Mouse (Mus musculus): ENCODE measurements around the gene Sema4d. TPM values are rescaled to one million over a fixed set of nuclear protein-coding genes. Genes with fewer than 3 reads are reported as not detected.

Gene Sema4d
- polyA plus RNA-seq, 1 experiment from 2014 or later = 9.7 TPM

DNA sequence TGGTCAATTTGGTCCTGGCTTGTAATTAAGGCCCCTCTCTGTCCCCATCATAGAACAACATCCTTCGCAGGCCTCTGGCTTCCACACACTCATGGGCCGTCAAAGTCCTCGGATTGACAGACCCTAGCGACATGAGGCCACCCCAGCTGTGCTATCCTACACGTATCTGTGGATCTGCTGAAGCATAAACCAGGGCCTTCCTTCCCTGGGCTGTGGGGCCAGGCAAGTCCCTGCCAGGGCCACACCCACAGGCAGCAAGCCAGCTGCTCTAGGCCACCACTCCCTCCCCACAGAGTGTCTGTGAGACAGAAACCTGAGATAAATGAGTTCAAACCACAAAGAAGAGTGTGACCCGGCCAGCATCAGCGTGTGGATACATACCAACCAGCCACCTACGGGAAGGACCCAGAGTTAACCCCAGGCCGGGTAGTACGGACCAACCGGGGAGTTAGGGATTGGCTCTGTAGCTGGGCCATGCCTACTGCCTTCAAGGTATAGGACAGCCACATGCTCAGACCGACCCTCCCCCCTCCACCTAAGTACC, 45.5 kb downstream of the Sema4d start:
- WGBS = 60% methylated on average over 12 of the region's 12 CpGs
- ATAC-seq (replicated peaks; ENCODE audit: low FRiP score, low TSS enrichment, low read depth) = no peak; the same call in 1 of the 2 replicates
- no peak overlapping the region for H3K27ac ChIP-seq (ENCODE audit: low read depth)

DNA sequence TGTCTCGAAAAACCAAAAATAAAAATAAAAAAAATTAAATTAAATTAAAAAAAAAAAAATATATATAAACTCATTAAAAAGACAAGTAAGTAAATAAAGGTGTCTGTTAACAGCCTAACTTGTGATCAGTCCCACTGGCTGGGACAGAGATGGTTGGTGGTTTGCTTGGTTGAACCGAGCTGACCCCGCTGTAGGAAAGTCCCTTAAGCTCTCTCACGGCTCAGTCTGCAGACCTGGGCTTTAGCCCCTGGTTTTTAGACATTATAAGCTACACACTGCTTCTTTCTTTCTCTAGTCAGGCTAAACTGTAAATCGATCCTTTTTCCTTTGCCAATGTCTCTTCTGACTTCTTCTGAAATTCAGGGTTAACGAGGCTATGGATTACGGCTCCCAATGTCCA, 46.5 kb downstream of the Sema4d start:
- H3K27me3 ChIP-seq (replicated peaks; ENCODE audit: control insufficient read depth, insufficient read depth, low read length) = no peaks in the 10 kb centered on the region
- H3K36me3 ChIP-seq (ENCODE audit: control insufficient read depth, insufficient read depth, low read length) = no peaks in the 10 kb centered on the region
- H3K9ac ChIP-seq (ENCODE audit: low read length) = no peak overlapping the region
- no peak for ATAC-seq (replicated peaks; ENCODE audit: low FRiP score, low TSS enrichment, low read depth)
- no peak overlapping the region for H3K27ac ChIP-seq (ENCODE audit: low read depth)
- H3K4me1 ChIP-seq (replicated peaks; ENCODE audit: control insufficient read depth, insufficient read depth, low read length) = peaks cover 7% of the 10 kb centered on the region; the same call in 1 of the 2 replicates
- no peak for DNase-seq (ENCODE audit: low spot score)
- H3K9me3 ChIP-seq (ENCODE audit: control insufficient read depth, low read length) = no peaks in the 10 kb centered on the region
- H3K4me2 ChIP-seq (ENCODE audit: low read length) = no peak overlapping the region
- WGBS = 89% methylated on average over 7 of the region's 7 CpGs
- H3K4me3 ChIP-seq (ENCODE audit: low read depth, low read length) = no peak overlapping the region

More for the DNA sequence above, 45.5 kb downstream of the Sema4d start:
- H3K36me3 ChIP-seq (ENCODE audit: control insufficient read depth, insufficient read depth, low read length) = no peaks in the 10 kb centered on the region
- peaks cover 7% of the 10 kb centered on the region for H3K4me1 ChIP-seq (replicated peaks; ENCODE audit: control insufficient read depth, insufficient read depth, low read length)
- no peak overlapping the region for H3K4me3 ChIP-seq (ENCODE audit: low read depth, low read length)
- no peak for DNase-seq (ENCODE audit: low spot score)
- H3K27me3 ChIP-seq (replicated peaks; ENCODE audit: control insufficient read depth, insufficient read depth, low read length) = no peaks in the 10 kb centered on the region
- H3K9ac ChIP-seq (ENCODE audit: low read length) = no peak overlapping the region
- H3K9me3 ChIP-seq (ENCODE audit: control insufficient read depth, low read length) = no peaks in the 10 kb centered on the region
- no peak overlapping the region for H3K4me2 ChIP-seq (ENCODE audit: low read length)

DNA sequence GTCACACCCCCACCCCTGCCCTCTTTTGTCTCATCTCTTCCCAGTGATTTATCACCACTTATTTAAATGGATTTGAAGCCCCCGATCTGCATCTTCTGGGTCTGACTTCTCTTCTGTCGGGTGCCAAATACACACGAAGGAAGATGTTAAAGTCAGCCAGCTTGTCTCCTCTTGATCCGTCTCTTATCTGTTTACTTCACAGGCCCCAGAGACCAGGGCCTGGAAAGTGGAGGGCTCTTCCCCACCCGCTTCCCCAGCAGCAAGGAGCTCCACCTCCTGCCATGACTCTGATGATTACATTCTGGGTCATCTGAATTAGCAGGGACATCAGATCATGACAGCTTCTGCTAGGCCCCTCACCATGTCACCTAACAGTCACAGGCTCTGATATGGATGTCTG, 47.7 kb downstream of the Sema4d start:
- ATAC-seq (replicated peaks; ENCODE audit: low FRiP score, low TSS enrichment, low read depth) (no peak), DNase-seq (ENCODE audit: low spot score) (no peak)
- no peaks in the 10 kb centered on the region for H3K9me3 ChIP-seq (ENCODE audit: control insufficient read depth, low read length)
- no peaks in the 10 kb centered on the region for H3K36me3 ChIP-seq (ENCODE audit: control insufficient read depth, insufficient read depth, low read length)
- 22% methylated on average over 5 of the region's 5 CpGs for WGBS
- H3K27ac ChIP-seq (ENCODE audit: low read depth) = no peak overlapping the region
- H3K4me1 ChIP-seq (replicated peaks; ENCODE audit: control insufficient read depth, insufficient read depth, low read length) = peaks cover 7% of the 10 kb centered on the region; the same call in 1 of the 2 replicates
- no peaks in the 10 kb centered on the region for H3K27me3 ChIP-seq (replicated peaks; ENCODE audit: control insufficient read depth, insufficient read depth, low read length)
- H3K4me3 ChIP-seq (ENCODE audit: low read depth, low read length) = no peak overlapping the region
- no peak overlapping the region for H3K4me2 ChIP-seq (ENCODE audit: low read length)
- H3K9ac ChIP-seq (ENCODE audit: low read length) = no peak overlapping the region

DNA sequence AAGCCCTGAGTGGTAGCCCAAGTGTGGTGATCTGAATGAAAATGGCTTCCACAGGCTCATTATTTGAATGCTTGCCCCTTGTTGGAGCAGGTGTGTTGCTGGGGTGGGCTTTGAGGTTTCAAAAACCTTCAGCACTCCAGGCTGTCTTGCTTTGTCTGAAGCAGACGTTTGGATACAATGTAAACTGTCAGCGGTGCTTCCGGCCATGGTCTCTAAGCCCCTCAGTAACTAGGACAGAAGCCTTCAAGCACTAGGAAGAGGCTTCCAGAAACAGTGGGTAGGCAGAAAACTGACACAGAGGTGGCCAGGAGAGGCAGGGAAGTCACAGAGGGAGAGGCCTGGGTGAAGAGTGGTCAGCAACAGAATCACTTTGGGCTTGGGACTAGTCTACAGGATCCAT, 49.7 kb downstream of the Sema4d start:
- no peak overlapping the region for H3K4me3 ChIP-seq (ENCODE audit: low read depth, low read length)
- no peak overlapping the region for H3K4me2 ChIP-seq (ENCODE audit: low read length)
- H3K27me3 ChIP-seq (replicated peaks; ENCODE audit: control insufficient read depth, insufficient read depth, low read length) = no peaks in the 10 kb centered on the region
- DNase-seq (ENCODE audit: low spot score) = no peak
- H3K9me3 ChIP-seq (ENCODE audit: control insufficient read depth, low read length) = no peaks in the 10 kb centered on the region
- WGBS = 60% methylated on average over 3 of the region's 3 CpGs
- no peak overlapping the region for H3K9ac ChIP-seq (ENCODE audit: low read length)
- no peak for ATAC-seq (replicated peaks; ENCODE audit: low FRiP score, low TSS enrichment, low read depth)
- no peak overlapping the region for H3K27ac ChIP-seq (ENCODE audit: low read depth)
- peaks cover 7% of the 10 kb centered on the region; the same call in 1 of the 2 replicates for H3K4me1 ChIP-seq (replicated peaks; ENCODE audit: control insufficient read depth, insufficient read depth, low read length)
- no peaks in the 10 kb centered on the region for H3K36me3 ChIP-seq (ENCODE audit: control insufficient read depth, insufficient read depth, low read length)

DNA sequence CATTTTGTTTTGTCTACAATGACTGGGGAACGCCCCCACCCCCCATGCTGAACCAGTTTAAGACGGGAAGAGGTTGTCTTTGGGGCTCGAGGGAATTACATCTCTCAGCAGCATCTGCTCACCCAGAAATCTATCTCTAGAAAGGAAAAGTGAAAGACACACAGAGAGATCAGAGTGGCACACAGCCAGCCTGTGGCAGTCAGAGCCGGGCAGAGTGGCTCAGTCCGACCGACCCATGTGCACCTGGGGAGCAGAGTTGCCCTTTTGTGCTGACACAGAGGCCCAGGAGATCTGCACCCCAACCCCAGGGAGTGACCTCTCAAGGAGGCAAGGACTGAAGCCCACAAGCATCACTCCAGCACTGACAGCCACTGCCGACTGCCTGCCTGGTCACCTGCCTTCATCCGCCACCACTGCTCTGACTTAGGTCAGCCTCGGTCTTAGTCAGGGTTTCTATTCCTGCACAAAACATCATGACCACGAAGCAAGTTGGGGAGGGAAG, 50.9 kb downstream of the Sema4d start:
- Histone ChIP-seq H3K36me3 (ENCODE audit: control insufficient read depth, insufficient read depth, low read length) (no peaks in the 10 kb centered on the region), H3K9me3 (ENCODE audit: control insufficient read depth, low read length) (no peaks in the 10 kb centered on the region), H3K27ac (ENCODE audit: low read depth) (no peak overlapping the region), H3K4me3 (ENCODE audit: low read depth, low read length) (no peak overlapping the region), H3K27me3 (replicated peaks; ENCODE audit: control insufficient read depth, insufficient read depth, low read length) (no peaks in the 10 kb centered on the region), H3K4me1 (replicated peaks; ENCODE audit: control insufficient read depth, insufficient read depth, low read length) (0 out of 2 replicates have a peak, but pooled peaks cover 2% of the 10 kb centered on the region), H3K9ac (ENCODE audit: low read length) (no peak overlapping the region), H3K4me2 (ENCODE audit: low read length) (no peak overlapping the region)
- DNase-seq (ENCODE audit: low spot score) = no peak
- WGBS = 85% methylated on average over 10 of the region's 10 CpGs
- no peak for ATAC-seq (replicated peaks; ENCODE audit: low FRiP score, low TSS enrichment, low read depth)

DNA sequence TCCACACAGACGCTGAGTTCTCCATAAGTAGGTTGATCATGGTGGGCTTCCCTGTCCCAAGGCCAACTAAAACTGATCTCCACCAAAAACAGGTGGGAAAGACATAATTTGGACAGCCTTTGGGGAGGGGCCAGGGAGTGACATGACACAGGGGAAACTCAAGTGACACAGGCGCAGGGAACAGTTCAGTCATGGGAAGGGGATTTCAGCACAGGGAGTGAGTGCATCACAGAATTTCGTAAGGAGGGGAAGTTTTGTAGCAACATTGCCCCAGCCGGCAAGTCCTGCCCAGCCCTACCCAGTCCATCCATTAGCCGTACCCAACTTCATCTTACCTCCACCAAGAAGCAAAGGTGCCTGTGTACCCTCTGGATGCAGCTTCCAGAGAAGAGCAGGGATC, 52.8 kb downstream of the Sema4d start:
- Histone ChIP-seq H3K27me3 (replicated peaks; ENCODE audit: control insufficient read depth, insufficient read depth, low read length) (no peaks in the 10 kb centered on the region), H3K4me2 (ENCODE audit: low read length) (no peak overlapping the region), H3K4me1 (replicated peaks; ENCODE audit: control insufficient read depth, insufficient read depth, low read length) (0 out of 2 replicates have a peak, but pooled peaks cover 3% of the 10 kb centered on the region), H3K27ac (ENCODE audit: low read depth) (no peak overlapping the region), H3K9me3 (ENCODE audit: control insufficient read depth, low read length) (no peaks in the 10 kb centered on the region), H3K9ac (ENCODE audit: low read length) (no peak overlapping the region), H3K4me3 (ENCODE audit: low read depth, low read length) (no peak overlapping the region), H3K36me3 (ENCODE audit: control insufficient read depth, insufficient read depth, low read length) (no peaks in the 10 kb centered on the region)
- 93% methylated on average over 5 of the region's 5 CpGs for WGBS
- ATAC-seq (replicated peaks; ENCODE audit: low FRiP score, low TSS enrichment, low read depth) (no peak), DNase-seq (ENCODE audit: low spot score) (no peak)

DNA sequence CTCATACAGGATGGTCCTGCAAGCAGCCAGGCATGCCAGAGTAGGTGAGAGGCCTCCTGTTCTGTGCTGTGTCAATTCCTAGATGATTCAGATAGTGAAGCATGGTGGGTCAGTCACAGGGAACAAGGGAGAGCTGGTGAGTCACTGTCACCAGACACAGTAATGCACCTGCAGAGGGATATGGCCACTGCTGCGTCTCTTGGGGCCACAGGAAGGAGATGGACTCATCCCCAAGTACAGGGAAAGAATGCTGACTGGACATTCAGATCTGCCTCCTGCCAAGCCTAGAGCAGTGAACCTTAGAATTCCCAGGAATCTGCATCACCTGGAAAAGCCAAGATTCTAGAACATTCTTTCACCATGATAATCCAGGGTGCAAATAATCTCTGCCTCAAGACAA, 53.8 kb downstream of the Sema4d start:
- ATAC-seq (replicated peaks; ENCODE audit: low FRiP score, low TSS enrichment, low read depth) = no peak
- Histone ChIP-seq H3K27ac (ENCODE audit: low read depth) (no peak overlapping the region), H3K9ac (ENCODE audit: low read length) (no peak overlapping the region), H3K4me2 (ENCODE audit: low read length) (no peak overlapping the region), H3K4me3 (ENCODE audit: low read depth, low read length) (no peak overlapping the region), H3K36me3 (ENCODE audit: control insufficient read depth, insufficient read depth, low read length) (no peaks in the 10 kb centered on the region), H3K27me3 (replicated peaks; ENCODE audit: control insufficient read depth, insufficient read depth, low read length) (no peaks in the 10 kb centered on the region), H3K4me1 (replicated peaks; ENCODE audit: control insufficient read depth, insufficient read depth, low read length) (0 out of 2 replicates have a peak, but pooled peaks cover 3% of the 10 kb centered on the region), H3K9me3 (ENCODE audit: control insufficient read depth, low read length) (no peaks in the 10 kb centered on the region)
- 71% methylated on average over 1 of the region's 1 CpGs for WGBS
- no peak for DNase-seq (ENCODE audit: low spot score)

DNA sequence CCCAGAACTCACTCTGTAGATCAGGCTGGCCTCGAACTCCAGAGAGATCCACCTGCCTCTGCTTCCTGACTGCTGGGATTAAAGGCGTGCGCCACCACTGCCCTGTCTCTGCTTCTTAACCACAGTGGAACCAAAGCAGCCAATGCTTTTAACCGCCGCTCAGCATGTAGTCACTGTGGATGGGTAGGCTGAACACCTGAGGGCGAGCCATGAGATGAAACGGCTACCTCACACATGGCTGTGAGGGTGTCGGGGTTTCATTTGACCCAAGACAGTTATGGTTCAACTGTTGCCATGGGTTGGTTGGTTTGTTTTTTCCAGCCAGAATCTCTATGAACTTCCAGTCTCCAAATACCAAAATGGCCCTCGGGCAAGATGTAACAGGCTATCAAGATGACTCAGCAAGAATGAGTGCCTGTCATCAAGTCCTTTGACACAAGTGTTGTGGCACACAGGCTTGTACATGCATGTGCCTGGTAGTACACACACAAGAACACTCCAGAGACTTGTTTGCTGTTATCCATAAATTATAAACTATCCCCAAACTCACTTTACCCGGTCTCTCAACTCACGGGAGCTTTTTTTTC, 54.9 kb downstream of the Sema4d start:
- DNase-seq (ENCODE audit: low spot score) (no peak), ATAC-seq (replicated peaks; ENCODE audit: low FRiP score, low TSS enrichment, low read depth) (no peak)
- no peak overlapping the region for H3K9ac ChIP-seq (ENCODE audit: low read length)
- 0 out of 2 replicates have a peak, but pooled peaks cover 3% of the 10 kb centered on the region for H3K4me1 ChIP-seq (replicated peaks; ENCODE audit: control insufficient read depth, insufficient read depth, low read length)
- no peak overlapping the region for H3K4me3 ChIP-seq (ENCODE audit: low read depth, low read length)
- no peak overlapping the region for H3K4me2 ChIP-seq (ENCODE audit: low read length)
- WGBS = 93% methylated on average over 11 of the region's 11 CpGs
- no peak overlapping the region for H3K27ac ChIP-seq (ENCODE audit: low read depth)
- H3K9me3 ChIP-seq (ENCODE audit: control insufficient read depth, low read length) = no peaks in the 10 kb centered on the region
- H3K36me3 ChIP-seq (ENCODE audit: control insufficient read depth, insufficient read depth, low read length) = no peaks in the 10 kb centered on the region
- H3K27me3 ChIP-seq (replicated peaks; ENCODE audit: control insufficient read depth, insufficient read depth, low read length) = no peaks in the 10 kb centered on the region
